Comparison of ENCODE assay signal across 19 mouse cellular contexts in genomic region chr1:87908736-87909135, GRCm38 (mm10). TPM values are rescaled to one million over a fixed set of nuclear protein-coding genes. Genes with fewer than 3 reads are reported as not detected.
A peak's percentile ranks its signal among the peaks of the same experiment; 100 is the strongest.
DNase-seq lines count a peak whose midpoint lies in the region; ATAC-seq and TF ChIP-seq lines count a peak whose summit lies in the region.
"Had no signal": no experiment of that assay in that cellular context is flagged by ENCODE, and none has a peak within 500 bp of the region (broad histone marks: within the 10 kb centered on the region; RNA-seq: fewer than 3 reads in every experiment).

No protein-coding gene starts in this region.

- H3K4me3 ChIP-seq in intestine, embryonic 15.5 days (replicated peaks) = no peak overlapping the region
- no peak overlapping the region for H3K4me3 ChIP-seq in stomach, embryonic 16.5 days (replicated peaks; ENCODE audit: low read length)
- no peak overlapping the region for H3K4me3 ChIP-seq in cerebellum, adult 2 months (replicated peaks; ENCODE audit: insufficient read depth, low read depth, low read length)
- no peak overlapping the region for H3K4me3 ChIP-seq in midbrain, embryonic 16.5 days (ENCODE audit: low read depth, low read length)
- H3K4me3 ChIP-seq: embryonic facial prominence, embryonic 13.5 days; hindbrain, embryonic 13.5 days; midbrain, embryonic 12.5 days had no signal

- no peaks in the 10 kb centered on the region for H3K27me3 ChIP-seq in intestine, embryonic 15.5 days (replicated peaks)
- no peaks in the 10 kb centered on the region for H3K27me3 ChIP-seq in stomach, embryonic 16.5 days (ENCODE audit: control insufficient read depth, insufficient read depth, low read length)
- H3K27me3 ChIP-seq in cerebellum, adult 2 months (ENCODE audit: control insufficient read depth, insufficient read depth, low read length) = no peaks in the 10 kb centered on the region
- no peaks in the 10 kb centered on the region for H3K27me3 ChIP-seq in midbrain, embryonic 16.5 days (ENCODE audit: control insufficient read depth, insufficient read depth, low read depth, low read length)
- H3K27me3 ChIP-seq: embryonic facial prominence, embryonic 13.5 days; hindbrain, embryonic 13.5 days; midbrain, embryonic 12.5 days had no signal

- H3K36me3 ChIP-seq in intestine, embryonic 15.5 days = no peaks in the 10 kb centered on the region
- no peaks in the 10 kb centered on the region for H3K36me3 ChIP-seq in stomach, embryonic 16.5 days (ENCODE audit: control insufficient read depth, insufficient read depth, low read length)
- H3K36me3 ChIP-seq in midbrain, embryonic 16.5 days (ENCODE audit: control insufficient read depth, insufficient read depth, low read length) = peaks cover 6% of the 10 kb centered on the region

- no peaks in the 10 kb centered on the region for H3K9me3 ChIP-seq in intestine, embryonic 15.5 days
- H3K9me3 ChIP-seq in stomach, embryonic 16.5 days (replicated peaks; ENCODE audit: control insufficient read depth, low read length) = no peaks in the 10 kb centered on the region
- no peaks in the 10 kb centered on the region for H3K9me3 ChIP-seq in midbrain, embryonic 16.5 days (replicated peaks; ENCODE audit: control insufficient read depth, low read length, poor library complexity, severe bottlenecking)
- H3K9me3 ChIP-seq: embryonic facial prominence, embryonic 13.5 days; hindbrain, embryonic 13.5 days; midbrain, embryonic 12.5 days had no signal

- peaks cover 20% of the 10 kb centered on the region for H3K4me1 ChIP-seq in intestine, embryonic 15.5 days (replicated peaks)
- H3K4me1 ChIP-seq in stomach, embryonic 16.5 days (ENCODE audit: control insufficient read depth, insufficient read depth, low read length) = peaks cover 14% of the 10 kb centered on the region
- peaks cover 27% of the 10 kb centered on the region for H3K4me1 ChIP-seq in cerebellum, adult 2 months (ENCODE audit: control insufficient read depth, insufficient read depth, low read length)
- H3K4me1 ChIP-seq in midbrain, embryonic 16.5 days (ENCODE audit: control insufficient read depth, insufficient read depth, low read length) = no peaks in the 10 kb centered on the region
- H3K4me1 ChIP-seq: embryonic facial prominence, embryonic 13.5 days; hindbrain, embryonic 13.5 days; midbrain, embryonic 12.5 days had no signal

- TF ChIP-seq CTCF in cerebellum, adult 2 months (IDR thresholded peaks at IDR 0.05; ENCODE audit: borderline replicate concordance, insufficient read depth, low read depth, low read length) = no peak

- H3K4me2 ChIP-seq in intestine, embryonic 15.5 days (replicated peaks) = no peak overlapping the region
- no peak overlapping the region for H3K4me2 ChIP-seq in stomach, embryonic 16.5 days (ENCODE audit: low read depth, low read length)
- no peak overlapping the region for H3K4me2 ChIP-seq in midbrain, embryonic 16.5 days (ENCODE audit: low read length)
- H3K4me2 ChIP-seq: embryonic facial prominence, embryonic 13.5 days; heart, embryonic 11.5 days; hindbrain, embryonic 13.5 days; midbrain, embryonic 12.5 days had no signal

- ATAC-seq in intestine, embryonic 15.5 days = peak; percentile 62
- ATAC-seq in stomach, embryonic 16.5 days (ENCODE audit: insufficient read depth, low FRiP score) = no peak; the same call in 1 of the 2 replicates
- no peak for ATAC-seq in midbrain, embryonic 16.5 days

- peak; percentile 44 for DNase-seq in heart, adult 11 months
- DNase-seq in heart, adult 8-10 months (ENCODE audit: low spot score) = no peak
- DNase-seq in kidney, postnatal 10 days = peak; percentile 58
- no peak for DNase-seq in cerebellum, adult 2 months
- no peak for DNase-seq in layer of hippocampus, postnatal 36 days
- DNase-seq: adrenal gland, postnatal 14 days; cerebellum, adult 8-10 months; heart, postnatal 14 days; lung, adult 2 months; lung, postnatal 4 days; right cerebral cortex, postnatal 14 days; thymus, postnatal 14 days had no signal

- 54% methylated on average over 3 of the region's 3 CpGs for WGBS in intestine, embryonic 15.5 days
- WGBS in stomach, embryonic 16.5 days = 64% methylated on average over 3 of the region's 3 CpGs
- WGBS in cerebellum, adult 2 months = 89% methylated on average over 3 of the region's 3 CpGs
- 89% methylated on average over 3 of the region's 3 CpGs for WGBS in midbrain, embryonic 16.5 days

- H3K9ac ChIP-seq in intestine, embryonic 15.5 days = no peak overlapping the region
- no peak overlapping the region for H3K9ac ChIP-seq in stomach, embryonic 16.5 days (ENCODE audit: low read length)
- no peak overlapping the region for H3K9ac ChIP-seq in midbrain, embryonic 16.5 days (ENCODE audit: low read depth, low read length)
- H3K9ac ChIP-seq: embryonic facial prominence, embryonic 13.5 days; hindbrain, embryonic 13.5 days; midbrain, embryonic 12.5 days had no signal

- peak overlapping the region; percentile 77 for H3K27ac ChIP-seq in intestine, embryonic 15.5 days
- H3K27ac ChIP-seq in stomach, embryonic 16.5 days (ENCODE audit: low read length) = peak overlapping the region; percentile 15; the same call in 1 of the 2 replicates
- H3K27ac ChIP-seq in cerebellum, adult 2 months (ENCODE audit: insufficient read depth, low read length) = no peak overlapping the region
- H3K27ac ChIP-seq in midbrain, embryonic 16.5 days (ENCODE audit: low read length) = no peak overlapping the region
- H3K27ac ChIP-seq: embryonic facial prominence, embryonic 13.5 days; hindbrain, embryonic 13.5 days; midbrain, embryonic 12.5 days had no signal

- TF ChIP-seq POLR2A in cerebellum, adult 2 months (IDR thresholded peaks at IDR 0.05; ENCODE audit: borderline replicate concordance, insufficient read depth, low read length) = no peak

RNA-seq across cellular contexts. Expression of gene Dgkd, which starts 55.6 kb away (rescaled TPM):
- total RNA-seq in heart, adult 8-10 months (2022) = 10 to 100 TPM; 33.5 to 43.2 (median 42.0) TPM
- 28.2 and 31.8 TPM in 2 replicates for polyA plus RNA-seq in intestine, embryonic 15.5 days (2015; fragmentation: Nextera tagmentation; extraction: Ambion mirVana)
- polyA plus RNA-seq in stomach, embryonic 16.5 days (2015; fragmentation: Nextera tagmentation; extraction: Ambion mirVana) = 30.0 and 30.7 TPM in 2 replicates
- 109 and 126 TPM in 2 replicates for polyA plus RNA-seq in cerebellum, adult 2 months (2012; rRNA removed)
- total RNA-seq in layer of hippocampus, postnatal 36 days (2021) = 100 to 1,000 TPM; 104 to 118 TPM
- 43.7 and 49.0 TPM in 2 replicates for polyA plus RNA-seq in midbrain, embryonic 16.5 days (2015; fragmentation: Nextera tagmentation; extraction: Ambion mirVana)

Comparison
In these comparisons a context has a peak if more than half of its experiments do, and no peak if none do; other contexts are left out.
1. DNase-seq: peak in heart, adult 11 months (single experiment) and kidney, postnatal 10 days (single experiment); none in heart, adult 8-10 months (single experiment), cerebellum, adult 2 months (0 of 2) and layer of hippocampus, postnatal 36 days (0 of 2).
2. H3K27ac ChIP-seq: peak in intestine, embryonic 15.5 days (single experiment) and stomach, embryonic 16.5 days (single experiment); none in cerebellum, adult 2 months (single experiment) and midbrain, embryonic 16.5 days (single experiment).